Mouse (Mus musculus): Measurements from ENCODE around the gene Mrpl1. TPM values are rescaled to one million over a fixed set of nuclear protein-coding genes. Genes with fewer than 3 reads are reported as not detected.

The Mrpl1 gene
- polyA plus RNA-seq (2016; fragmentation: Nextera tagmentation; extraction: Ambion mirVana): 22.9 and 23.2 TPM in 2 replicates

GRCm38 (mm10) chr5:96209459-96209858, at the start of gene Mrpl1:
Gene Mrpl1, plus strand, starts transcription at chr5:96209493.
- H3K36me3 ChIP-seq (replicated peaks): peaks cover 8% of the 10 kb centered on the region
- H3K4me3 ChIP-seq: peak within 1 kb of the TSS; percentile 80
- 5% methylated on average over 17 of the region's 17 CpGs for WGBS
- H3K27ac ChIP-seq: peak within 1 kb of the TSS; percentile 89
- peaks cover 19% of the 10 kb centered on the region for H3K4me1 ChIP-seq
- H3K9me3 ChIP-seq: no peaks in the 10 kb centered on the region
- DNase-seq (ENCODE audit: extremely low spot score, low spot score): peak; percentile 28
- H3K27me3 ChIP-seq (ENCODE audit: poor library complexity, severe bottlenecking): no peaks in the 10 kb centered on the region

- 2% methylated on average over 50 of the region's 50 CpGs for WGBS
- Histone ChIP-seq H3K4me1 (peaks cover 19% of the 10 kb centered on the region), H3K4me3 (peak overlapping the region; percentile 95), H3K27me3 (ENCODE audit: poor library complexity, severe bottlenecking) (no peaks in the 10 kb centered on the region), H3K27ac (peak overlapping the region; percentile 99), H3K9me3 (no peaks in the 10 kb centered on the region), H3K36me3 (replicated peaks) (no peaks in the 10 kb centered on the region)
- peak; percentile 37 for DNase-seq (ENCODE audit: extremely low spot score, low spot score)
Observed at GRCm38 (mm10) chr5:96160467-96161262, 48.6 kb upstream of the Mrpl1 start.

GRCm38 (mm10) chr5:96161263-96161577, 48.1 kb upstream of the Mrpl1 start:
- Histone ChIP-seq H3K27ac (peak overlapping the region; percentile 99), H3K27me3 (ENCODE audit: poor library complexity, severe bottlenecking) (no peaks in the 10 kb centered on the region), H3K36me3 (replicated peaks) (no peaks in the 10 kb centered on the region), H3K9me3 (no peaks in the 10 kb centered on the region), H3K4me3 (peak overlapping the region; percentile 95), H3K4me1 (peaks cover 19% of the 10 kb centered on the region)
- no peak for DNase-seq (ENCODE audit: extremely low spot score, low spot score)
- WGBS: under 1% methylated on average over 44 of the region's 45 CpGs

GRCm38 (mm10) chr5:96161578-96162398, 47.5 kb upstream of the Mrpl1 start:
- H3K27me3 ChIP-seq (ENCODE audit: poor library complexity, severe bottlenecking): no peaks in the 10 kb centered on the region
- WGBS: under 1% methylated on average over 101 of the region's 114 CpGs
- peaks cover 19% of the 10 kb centered on the region for H3K4me1 ChIP-seq
- DNase-seq (ENCODE audit: extremely low spot score, low spot score): peak; percentile 66
- H3K36me3 ChIP-seq (replicated peaks): no peaks in the 10 kb centered on the region
- no peaks in the 10 kb centered on the region; the same call in 1 of the 2 replicates for H3K9me3 ChIP-seq
- H3K4me3 ChIP-seq: peak overlapping the region; percentile 95
- H3K27ac ChIP-seq: peak overlapping the region; percentile 99

- no peaks in the 10 kb centered on the region; the same call in 1 of the 2 replicates for H3K9me3 ChIP-seq
- DNase-seq (ENCODE audit: extremely low spot score, low spot score): peak; percentile 85
- peak overlapping the region; percentile 95 for H3K4me3 ChIP-seq
- H3K4me1 ChIP-seq: peaks cover 19% of the 10 kb centered on the region
- no peaks in the 10 kb centered on the region for H3K36me3 ChIP-seq (replicated peaks)
- under 1% methylated on average over 55 of the region's 56 CpGs for WGBS
- H3K27ac ChIP-seq: peak overlapping the region; percentile 99
- H3K27me3 ChIP-seq (ENCODE audit: poor library complexity, severe bottlenecking): no peaks in the 10 kb centered on the region
Observed at GRCm38 (mm10) chr5:96162399-96163331, 46.6 kb upstream of the Mrpl1 start.

- no peaks in the 10 kb centered on the region; the same call in 1 of the 2 replicates for H3K9me3 ChIP-seq
- DNase-seq (ENCODE audit: extremely low spot score, low spot score): no peak
- H3K27ac ChIP-seq: peak overlapping the region; percentile 99
- no peaks in the 10 kb centered on the region for H3K27me3 ChIP-seq (ENCODE audit: poor library complexity, severe bottlenecking)
- no peaks in the 10 kb centered on the region for H3K36me3 ChIP-seq (replicated peaks)
- peak overlapping the region; percentile 95 for H3K4me3 ChIP-seq
- peaks cover 19% of the 10 kb centered on the region for H3K4me1 ChIP-seq
- 0% methylated on average over 1 of the region's 1 CpGs for WGBS
Observed at GRCm38 (mm10) chr5:96163396-96164020, 45.8 kb upstream of the Mrpl1 start.

GRCm38 (mm10) chr5:96164021-96164411, 45.3 kb upstream of the Mrpl1 start, which contains the start of gene Cnot6l:
Gene Cnot6l, minus strand, starts transcription at chr5:96164171.
- DNase-seq (ENCODE audit: extremely low spot score, low spot score): no peak
- no peaks in the 10 kb centered on the region for H3K36me3 ChIP-seq (replicated peaks)
- peak within 1 kb of the TSS; percentile 95 for H3K4me3 ChIP-seq
- H3K9me3 ChIP-seq: no peaks in the 10 kb centered on the region; the same call in 1 of the 2 replicates
- WGBS: 64% methylated on average over 5 of the region's 5 CpGs
- H3K27me3 ChIP-seq (ENCODE audit: poor library complexity, severe bottlenecking): no peaks in the 10 kb centered on the region
- H3K27ac ChIP-seq: peak within 1 kb of the TSS; percentile 99
- H3K4me1 ChIP-seq: peaks cover 19% of the 10 kb centered on the region

- no peak overlapping the region for H3K27ac ChIP-seq
- WGBS: 84% methylated on average over 2 of the region's 2 CpGs
- H3K27me3 ChIP-seq (ENCODE audit: poor library complexity, severe bottlenecking): no peaks in the 10 kb centered on the region
Observed at GRCm38 (mm10) chr5:96166761-96167160, 42.5 kb upstream of the Mrpl1 start.

GRCm38 (mm10) chr5:96170443-96170842, 38.9 kb upstream of the Mrpl1 start:
- no peaks in the 10 kb centered on the region; the same call in 1 of the 2 replicates for H3K9me3 ChIP-seq
- H3K36me3 ChIP-seq (replicated peaks): no peaks in the 10 kb centered on the region
- no peaks in the 10 kb centered on the region for H3K27me3 ChIP-seq (ENCODE audit: poor library complexity, severe bottlenecking)
- H3K27ac ChIP-seq: no peak overlapping the region
- H3K4me3 ChIP-seq: no peak overlapping the region
- no peaks in the 10 kb centered on the region for H3K4me1 ChIP-seq
- no peak for DNase-seq (ENCODE audit: extremely low spot score, low spot score)
- WGBS: 81% methylated on average over 3 of the region's 3 CpGs

More at GRCm38 (mm10) chr5:96166761-96167160, 42.5 kb upstream of the Mrpl1 start:
- no peaks in the 10 kb centered on the region; the same call in 1 of the 2 replicates for H3K9me3 ChIP-seq
- peaks cover 7% of the 10 kb centered on the region for H3K4me1 ChIP-seq
- DNase-seq (ENCODE audit: extremely low spot score, low spot score): no peak
- H3K4me3 ChIP-seq: no peak overlapping the region
- no peaks in the 10 kb centered on the region for H3K36me3 ChIP-seq (replicated peaks)

- no peaks in the 10 kb centered on the region; the same call in 1 of the 2 replicates for H3K9me3 ChIP-seq
Observed at GRCm38 (mm10) chr5:96171765-96172164, 37.5 kb upstream of the Mrpl1 start.

GRCm38 (mm10) chr5:96176121-96176520, 33.2 kb upstream of the Mrpl1 start:
- 53% methylated on average over 9 of the region's 9 CpGs for WGBS

More at GRCm38 (mm10) chr5:96171765-96172164, 37.5 kb upstream of the Mrpl1 start:
- WGBS: 89% methylated on average over 4 of the region's 4 CpGs
- Histone ChIP-seq H3K27ac (no peak overlapping the region), H3K27me3 (ENCODE audit: poor library complexity, severe bottlenecking) (no peaks in the 10 kb centered on the region), H3K36me3 (replicated peaks) (no peaks in the 10 kb centered on the region), H3K4me3 (no peak overlapping the region), H3K4me1 (peaks cover 9% of the 10 kb centered on the region)
- DNase-seq (ENCODE audit: extremely low spot score, low spot score): no peak

More at GRCm38 (mm10) chr5:96176121-96176520, 33.2 kb upstream of the Mrpl1 start:
- Histone ChIP-seq H3K36me3 (replicated peaks) (no peaks in the 10 kb centered on the region), H3K9me3 (no peaks in the 10 kb centered on the region), H3K27ac (no peak overlapping the region), H3K4me3 (no peak overlapping the region), H3K4me1 (peaks cover 14% of the 10 kb centered on the region), H3K27me3 (ENCODE audit: poor library complexity, severe bottlenecking) (no peaks in the 10 kb centered on the region)
- DNase-seq (ENCODE audit: extremely low spot score, low spot score): no peak
